Mouse (Mus musculus) olfactory bulb, adult 2 months (tissue): Measurements from ENCODE around the gene Trim38. TPM values are rescaled to one million over a fixed set of nuclear protein-coding genes. Genes with fewer than 3 reads are reported as not detected.

Experiments used
- H3K27ac ChIP-seq: fragments of 200-500 bp; 2 replicates; pipeline ENCODE4 v1.5.1; 2012; ENCODE audit warnings: low read depth, low read length; ENCODE audit not compliant: insufficient read depth
- H3K4me1 ChIP-seq: fragments of 200-500 bp; 2 replicates; pipeline ENCODE4 v1.6.1; 2012; ENCODE audit warnings: low read length; ENCODE audit not compliant: control insufficient read depth, insufficient read depth
- H3K4me3 ChIP-seq: fragments of 200-500 bp; 2 replicates; pipeline ENCODE4 v1.5.1; 2012; ENCODE audit warnings: mild to moderate bottlenecking, low read depth, low read length, moderate library complexity; ENCODE audit not compliant: insufficient read depth
- CTCF ChIP-seq: fragments of 200-500 bp; IDR thresholded peaks from 2 replicates; pipeline ENCODE4 v1.5.1; 2012; ENCODE audit warnings: low read depth, mild to moderate bottlenecking, low read length, moderate library complexity; ENCODE audit not compliant: insufficient read depth
- POLR2A ChIP-seq: fragments of 200-500 bp; IDR thresholded peaks from 2 replicates; pipeline ENCODE4 v1.6.1; 2012; ENCODE audit warnings: mild to moderate bottlenecking, low read depth, low read length, moderate library complexity; ENCODE audit not compliant: insufficient read depth
- WGBS: fragments of 180-500 bp; shearing (Covaris S2); methylation state at CpG from one replicate; pipeline ENCODE4 v1.1.7; 2018; 5-methylcytosine and 5-hydroxymethylcytosine counted together
- polyA plus RNA-seq: library from polyadenylated mRNA; stranded (reverse); fragments of >200 nt; gene quantifications from 2 replicates; pipeline ENCODE4 v1.2.4, GENCODE M21; 2012; ENCODE audit warnings: low replicate concordance; ENCODE audit not compliant: missing spikeins, insufficient read depth, insufficient read length

Gene Trim38
- polyA plus RNA-seq, 1 experiment, result not detected

GRCm38 (mm10) chr13:23816148-23816547, 46.4 kb downstream of the Trim38 start:
- Histone ChIP-seq H3K4me1 (no peaks in the 10 kb centered on the region), H3K4me3 (no peak overlapping the region), H3K27ac (no peak overlapping the region)
- WGBS, result 86% methylated on average over 2 of the region's 2 CpGs
- TF ChIP-seq POLR2A (no peak), CTCF (no peak)

GRCm38 (mm10) chr13:23820179-23820940, 50.6 kb downstream of the Trim38 start:
- Histone ChIP-seq H3K4me3 (no peak overlapping the region), H3K4me1 (no peaks in the 10 kb centered on the region), H3K27ac (no peak overlapping the region)
- 75% methylated on average over 4 of the region's 4 CpGs for WGBS
- TF ChIP-seq POLR2A (no peak), CTCF (no peak)

GRCm38 (mm10) chr13:23822213-23822612, 52.5 kb downstream of the Trim38 start:
- Histone ChIP-seq H3K27ac (no peak overlapping the region), H3K4me3 (no peak overlapping the region), H3K4me1 (no peaks in the 10 kb centered on the region)
- 87% methylated on average over 3 of the region's 3 CpGs for WGBS
- no peak for TF ChIP-seq POLR2A

GRCm38 (mm10) chr13:23826606-23827005, 56.9 kb downstream of the Trim38 start:
- no peak overlapping the region for H3K4me3 ChIP-seq
- 58% methylated on average over 3 of the region's 3 CpGs for WGBS
- TF ChIP-seq POLR2A (no peak), CTCF (no peak)
- H3K4me1 ChIP-seq, result no peaks in the 10 kb centered on the region
- no peak overlapping the region for H3K27ac ChIP-seq

GRCm38 (mm10) chr13:23833053-23833452, 63.3 kb downstream of the Trim38 start:
- 7% methylated on average over 6 of the region's 6 CpGs for WGBS
- no peak for TF ChIP-seq POLR2A
- TF ChIP-seq CTCF, result peak; percentile 36; the same call in 1 of the 2 replicates
- H3K27ac ChIP-seq, result no peak overlapping the region
- no peak overlapping the region for H3K4me3 ChIP-seq
- no peaks in the 10 kb centered on the region for H3K4me1 ChIP-seq

- TF ChIP-seq CTCF, result no peak
- no peak for TF ChIP-seq POLR2A
- H3K4me3 ChIP-seq, result no peak overlapping the region
- no peaks in the 10 kb centered on the region for H3K4me1 ChIP-seq
- no peak overlapping the region for H3K27ac ChIP-seq
- 93% methylated on average over 5 of the region's 5 CpGs for WGBS
Observed at GRCm38 (mm10) chr13:23834836-23835235, 65.1 kb downstream of the Trim38 start.

- Histone ChIP-seq H3K27ac (no peak overlapping the region), H3K4me3 (no peak overlapping the region), H3K4me1 (no peaks in the 10 kb centered on the region)
- WGBS, result 96% methylated on average over 5 of the region's 5 CpGs
- TF ChIP-seq CTCF, result no peak
Observed at GRCm38 (mm10) chr13:23836630-23837029, 66.9 kb downstream of the Trim38 start.

- 69% methylated on average over 2 of the region's 2 CpGs for WGBS
- 0 out of 2 replicates have a peak, but pooled peaks cover 2% of the 10 kb centered on the region for H3K4me1 ChIP-seq
- TF ChIP-seq POLR2A, result no peak
- no peak for TF ChIP-seq CTCF
- no peak within 1 kb of the TSS for H3K27ac ChIP-seq
- H3K4me3 ChIP-seq, result no peak within 1 kb of the TSS
Observed at GRCm38 (mm10) chr13:23839308-23839707, 69.6 kb downstream of the Trim38 start, which contains the start of gene Slc17a3. Slc17a3 (plus strand) TSS chr13:23839434.

Other genes with a start within 250 kb of the Trim38 start
- gene Hist1h4h, start 238.9 kb upstream of the Trim38 start, polyA plus RNA-seq, result not detected in 2 replicates
- gene Hist1h2af, start 236.0 kb upstream of the Trim38 start, polyA plus RNA-seq, result not detected in 2 replicates
- gene Hist1h3g, start 234.5 kb upstream of the Trim38 start, polyA plus RNA-seq, result not detected in 2 replicates
- not detected in 2 replicates for gene Hist1h2bh, start 226.5 kb upstream of the Trim38 start, polyA plus RNA-seq
- not detected in 2 replicates for gene Hist1h3f, start 225.9 kb upstream of the Trim38 start, polyA plus RNA-seq
- not detected in 2 replicates for gene Hist1h4f, start 218.3 kb upstream of the Trim38 start, polyA plus RNA-seq
- gene Hist1h1d, start 216.7 kb upstream of the Trim38 start, polyA plus RNA-seq, result not detected in 2 replicates
- gene Hist1h3e, start 207.5 kb upstream of the Trim38 start, polyA plus RNA-seq, result not detected in 2 replicates
- gene Hist1h2ae, start 198.7 kb upstream of the Trim38 start, polyA plus RNA-seq, result not detected in 2 replicates
- gene Hist1h2bg, start 198.5 kb upstream of the Trim38 start, polyA plus RNA-seq, result not detected in 2 replicates
- gene Hist1h2bf, start 195.7 kb upstream of the Trim38 start, polyA plus RNA-seq, result not detected in 2 replicates
- gene Hist1h2ad, start 195.5 kb upstream of the Trim38 start, polyA plus RNA-seq, result not detected in 2 replicates
- not detected in 2 replicates for gene Hist1h3d, start 194.2 kb upstream of the Trim38 start, polyA plus RNA-seq
- not detected in 2 replicates for gene Hist1h4d, start 188.3 kb upstream of the Trim38 start, polyA plus RNA-seq
- gene Hist1h2be, start 148.8 kb upstream of the Trim38 start, polyA plus RNA-seq, result not detected in 2 replicates
- not detected in 2 replicates for gene Hist1h1e, start 147.4 kb upstream of the Trim38 start, polyA plus RNA-seq
- not detected in 2 replicates for gene Hist1h2ac, start 86.0 kb upstream of the Trim38 start, polyA plus RNA-seq
- gene Hist1h2bc, start 85.7 kb upstream of the Trim38 start, polyA plus RNA-seq, result not detected in 2 replicates
- not detected in 2 replicates for gene Hist1h1t, start 74.1 kb upstream of the Trim38 start, polyA plus RNA-seq
- gene Hist1h4c, start 71.5 kb upstream of the Trim38 start, polyA plus RNA-seq, result not detected in 2 replicates
- not detected in 2 replicates for gene Hfe, start 59.1 kb upstream of the Trim38 start, polyA plus RNA-seq
- gene Hist1h1c, start 31.1 kb upstream of the Trim38 start, polyA plus RNA-seq, result not detected in 2 replicates
- not detected in 2 replicates for gene Hist1h3c, start 24.3 kb upstream of the Trim38 start, polyA plus RNA-seq
- gene Hist1h2bb, start 23.2 kb upstream of the Trim38 start, polyA plus RNA-seq, result not detected in 2 replicates
- not detected in 2 replicates for gene Hist1h2ab, start 18.8 kb upstream of the Trim38 start, polyA plus RNA-seq
- gene Hist1h3b, start 17.6 kb upstream of the Trim38 start, polyA plus RNA-seq, result not detected in 2 replicates
- not detected in 2 replicates for gene Hist1h4b, start 12.9 kb upstream of the Trim38 start, polyA plus RNA-seq
- not detected in 2 replicates for gene Hist1h4a, start 8.7 kb upstream of the Trim38 start, polyA plus RNA-seq
- not detected in 2 replicates for gene Hist1h3a, start 7.5 kb upstream of the Trim38 start, polyA plus RNA-seq
- not detected in 2 replicates for gene Hist1h1a, start 6.2 kb upstream of the Trim38 start, polyA plus RNA-seq
- gene Slc17a2, start 37.1 kb downstream of the Trim38 start, polyA plus RNA-seq, result not detected in 2 replicates
- not detected in 2 replicates for gene Slc17a3, start 69.5 kb downstream of the Trim38 start, polyA plus RNA-seq
- gene Slc17a1, start 97.8 kb downstream of the Trim38 start, polyA plus RNA-seq, result not detected in 2 replicates
- gene Slc17a4, start 145.1 kb downstream of the Trim38 start, polyA plus RNA-seq, result not detected in 2 replicates
- not detected in 2 replicates for gene Hist1h2ba, start 164.2 kb downstream of the Trim38 start, polyA plus RNA-seq
- not detected in 2 replicates for gene Hist1h2aa, start 164.5 kb downstream of the Trim38 start, polyA plus RNA-seq
- not detected in 2 replicates for gene Scgn, start 221.3 kb downstream of the Trim38 start, polyA plus RNA-seq